Mouse (Mus musculus) regulatory T cell (primary cell): ENCODE measurements at regions not wholly inside any gene's neighbourhood (a gene's known extent, or its start where the extent isn't known, plus 50 kb on each side); places are given as distances from the start of the nearest gene placed in this dataset.
"Not testable (repeated sequence)": the region's sequence is repeated elsewhere in the genome, so short reads cannot be mapped to it uniquely, and the experiment has no call there.

Source experiments
- in situ Hi-C: fragments of 300-600 bp; cut with MboI, MseI; formaldehyde crosslinking; loops from one replicate; pipeline ENCODE4 v1.15.1; 2025; ENCODE audit warnings: high pct_unique_total_duplicates

GRCm38 (mm10) chr12:25475180-25475758 lies 378.3 kb upstream of the Id2 start:
- in situ Hi-C loops = no loop called here

- in situ Hi-C loops = no loop called here
Measured at GRCm38 (mm10) chr12:25469181-25469580, 372.2 kb upstream of the Id2 start.

- in situ Hi-C loops = no loop called here
Measured at GRCm38 (mm10) chr12:25467789-25468188, 370.8 kb upstream of the Id2 start.

- in situ Hi-C loops = not testable (repeated sequence)
Measured at GRCm38 (mm10) chr12:25462690-25463089, 365.8 kb upstream of the Id2 start.

GRCm38 (mm10) chr12:25455281-25455989 lies 358.5 kb upstream of the Id2 start:
- in situ Hi-C loops = no loop called here

GRCm38 (mm10) chr12:25453356-25453755 lies 356.4 kb upstream of the Id2 start:
- in situ Hi-C loops = no loop called here

GRCm38 (mm10) chr12:25451156-25451555 lies 354.2 kb upstream of the Id2 start:
- in situ Hi-C loops = no loop called here

GRCm38 (mm10) chr12:25444355-25444754 lies 347.4 kb upstream of the Id2 start:
- in situ Hi-C loops = no loop called here

- in situ Hi-C loops = loop anchor here (5.0 kb wide), 1 partner anchor 247 kb away; no protein-coding TSS in a partner anchor
Measured at GRCm38 (mm10) chr12:25439029-25439551, 342.1 kb upstream of the Id2 start.

GRCm38 (mm10) chr12:25438217-25439028 lies 341.5 kb upstream of the Id2 start:
- in situ Hi-C loops = loop anchor here (5.0 kb wide), 1 partner anchor 246 kb away; no protein-coding TSS in a partner anchor

GRCm38 (mm10) chr12:25437556-25437955 lies 340.6 kb upstream of the Id2 start:
- in situ Hi-C loops = loop anchor here (5.0 kb wide), 1 partner anchor 245 kb away; no protein-coding TSS in a partner anchor

- in situ Hi-C loops = loop anchor here (5.0 kb wide), 1 partner anchor 244 kb away; no protein-coding TSS in a partner anchor
Measured at GRCm38 (mm10) chr12:25436220-25436911, 339.4 kb upstream of the Id2 start.

- in situ Hi-C loops = no loop called here
Measured at GRCm38 (mm10) chr12:25432796-25433195, 335.9 kb upstream of the Id2 start.

GRCm38 (mm10) chr12:25430911-25431310 lies 334.0 kb upstream of the Id2 start:
- in situ Hi-C loops = no loop called here

- in situ Hi-C loops = no loop called here
Measured at GRCm38 (mm10) chr12:25427911-25428642, 331.1 kb upstream of the Id2 start.

GRCm38 (mm10) chr12:25417336-25417735 lies 320.4 kb upstream of the Id2 start:
- in situ Hi-C loops = no loop called here

- in situ Hi-C loops = no loop called here
Measured at GRCm38 (mm10) chr12:25416571-25416970, 319.6 kb upstream of the Id2 start.

- in situ Hi-C loops = no loop called here
Measured at GRCm38 (mm10) chr12:25415641-25416040, 318.7 kb upstream of the Id2 start.

GRCm38 (mm10) chr12:25415232-25415631 lies 318.3 kb upstream of the Id2 start:
- in situ Hi-C loops = no loop called here

- in situ Hi-C loops = no loop called here
Measured at GRCm38 (mm10) chr12:25407301-25407700, 310.4 kb upstream of the Id2 start.

- in situ Hi-C loops = no loop called here
Measured at GRCm38 (mm10) chr12:25400326-25400725, 303.4 kb upstream of the Id2 start.
